Mouse (Mus musculus) neural tube, embryonic 15.5 days (tissue): Measurements from ENCODE around the gene Scarf1. TPM values are rescaled to one million over a fixed set of nuclear protein-coding genes. Genes with fewer than 3 reads are reported as not detected.

Experiments
- ATAC-seq: fragments of 200-750 bp; cut with Nextera tagmentation; 2 replicates; pipeline ENCODE4 v1.8.0; 2017; ENCODE audit warnings: mild to moderate bottlenecking, moderate TSS enrichment, moderate library complexity; ENCODE audit not compliant: low FRiP score
- H3K27ac ChIP-seq: fragments of 300-500 bp; sonication (generic); replicated peaks from 2 replicates; pipeline ENCODE4 v1.5.1; 2015; ENCODE audit warnings: mild to moderate bottlenecking, inconsistent platforms
- H3K27me3 ChIP-seq: fragments of 300-500 bp; sonication (generic); replicated peaks from 2 replicates; pipeline ENCODE4 v1.6.1; 2015; ENCODE audit warnings: inconsistent platforms
- H3K36me3 ChIP-seq: fragments of 300-500 bp; sonication (generic); 2 replicates; pipeline ENCODE4 v1.6.1; 2015; ENCODE audit warnings: inconsistent platforms
- H3K4me1 ChIP-seq: fragments of 300-500 bp; sonication (generic); 2 replicates; pipeline ENCODE4 v1.6.1; 2015; ENCODE audit warnings: inconsistent platforms
- H3K4me2 ChIP-seq: fragments of 300-500 bp; sonication (generic); 2 replicates; pipeline ENCODE4 v1.6.1; 2015; ENCODE audit warnings: inconsistent platforms, mild to moderate bottlenecking, moderate library complexity
- H3K4me3 ChIP-seq: fragments of 300-500 bp; sonication (generic); replicated peaks from 2 replicates; pipeline ENCODE4 v1.5.1; 2015; ENCODE audit warnings: mild to moderate bottlenecking, inconsistent platforms
- H3K9ac ChIP-seq: fragments of 300-500 bp; sonication (generic); replicated peaks from 2 replicates; pipeline ENCODE4 v1.6.1; 2015; ENCODE audit warnings: mild to moderate bottlenecking, inconsistent platforms
- H3K9me3 ChIP-seq: fragments of 300-500 bp; sonication (generic); replicated peaks from 2 replicates; pipeline ENCODE4 v1.6.1; 2016; ENCODE audit warnings: inconsistent platforms
- WGBS: fragments of 180-500 bp; shearing (Covaris S2); methylation state at CpG from one replicate; pipeline ENCODE4 v1.1.7; 2015; ENCODE audit warnings: mixed read lengths; 5-methylcytosine and 5-hydroxymethylcytosine counted together
- microRNA counts: library from miRNA; unstranded; fragments of <30 nt; microRNA quantifications from one replicate; lab custom pipeline; 2016
- microRNA-seq: library from miRNA; unstranded; fragments of <30 nt; microRNA quantifications from one replicate; pipeline ENCODE4, GENCODE M21; 2017
- polyA plus RNA-seq: library from polyadenylated mRNA; unstranded; fragments of >200 nt; fragmentation: Nextera tagmentation; extraction: Ambion mirVana; gene quantifications from 2 replicates; pipeline ENCODE4 v1.2.1, GENCODE M21; 2015

Gene Scarf1
- polyA plus RNA-seq, 1 experiment from 2014 or later = 3.9 TPM

- Histone ChIP-seq H3K27me3 (no peaks in the 10 kb centered on the region), H3K9me3 (no peaks in the 10 kb centered on the region), H3K4me2 (no peak overlapping the region), H3K27ac (no peak overlapping the region), H3K4me3 (no peak overlapping the region), H3K36me3 (peaks cover 61% of the 10 kb centered on the region), H3K9ac (no peak overlapping the region), H3K4me1 (peaks cover 24% of the 10 kb centered on the region)
- WGBS = 92% methylated on average over 12 of the region's 12 CpGs
- no peak for ATAC-seq
These were observed 55.6 kb downstream of the Scarf1 start for GRCm38 (mm10) chr11:75568962-75569361.

- Histone ChIP-seq H3K27ac (no peak overlapping the region), H3K4me1 (peaks cover 22% of the 10 kb centered on the region), H3K9ac (no peak overlapping the region), H3K4me3 (no peak overlapping the region), H3K27me3 (no peaks in the 10 kb centered on the region), H3K4me2 (no peak overlapping the region), H3K9me3 (no peaks in the 10 kb centered on the region), H3K36me3 (peaks cover 53% of the 10 kb centered on the region)
- no peak for ATAC-seq
- 93% methylated on average over 17 of the region's 17 CpGs for WGBS
These were observed 57.2 kb downstream of the Scarf1 start for GRCm38 (mm10) chr11:75570375-75571125.

GRCm38 (mm10) chr11:75571126-75571990 is 58.0 kb downstream of the Scarf1 start:
- no peak for ATAC-seq
- H3K9me3 ChIP-seq = no peaks in the 10 kb centered on the region
- WGBS = 70% methylated on average over 13 of the region's 14 CpGs
- no peak overlapping the region for H3K4me3 ChIP-seq
- no peak overlapping the region for H3K9ac ChIP-seq
- H3K36me3 ChIP-seq = peaks cover 45% of the 10 kb centered on the region
- H3K4me1 ChIP-seq = peaks cover 22% of the 10 kb centered on the region
- H3K27me3 ChIP-seq = no peaks in the 10 kb centered on the region
- no peak overlapping the region for H3K27ac ChIP-seq
- H3K4me2 ChIP-seq = no peak overlapping the region

GRCm38 (mm10) chr11:75572301-75572791 is 59.0 kb downstream of the Scarf1 start:
- peaks cover 22% of the 10 kb centered on the region for H3K4me1 ChIP-seq
- no peak for ATAC-seq
- 11% methylated on average over 10 of the region's 10 CpGs for WGBS
- no peaks in the 10 kb centered on the region for H3K9me3 ChIP-seq
- H3K27ac ChIP-seq = peak overlapping the region; percentile 68
- H3K4me2 ChIP-seq = no peak overlapping the region
- no peak overlapping the region for H3K4me3 ChIP-seq
- peaks cover 35% of the 10 kb centered on the region for H3K36me3 ChIP-seq
- no peaks in the 10 kb centered on the region for H3K27me3 ChIP-seq
- 0 out of 2 replicates have a peak overlapping the region, but pooled peaks have one; percentile 9 for H3K9ac ChIP-seq

- H3K4me1 ChIP-seq = peaks cover 22% of the 10 kb centered on the region
- WGBS = 10% methylated on average over 12 of the region's 12 CpGs
These were observed 59.7 kb downstream of the Scarf1 start for GRCm38 (mm10) chr11:75572854-75573650.

GRCm38 (mm10) chr11:75574378-75575123 is 61.2 kb downstream of the Scarf1 start:
- no peaks in the 10 kb centered on the region for H3K27me3 ChIP-seq
- H3K4me1 ChIP-seq = peaks cover 22% of the 10 kb centered on the region
- H3K9ac ChIP-seq = no peak overlapping the region
- H3K27ac ChIP-seq = no peak overlapping the region
- H3K9me3 ChIP-seq = no peaks in the 10 kb centered on the region
- peaks cover 15% of the 10 kb centered on the region for H3K36me3 ChIP-seq
- H3K4me2 ChIP-seq = no peak overlapping the region
- no peak for ATAC-seq
- no peak overlapping the region for H3K4me3 ChIP-seq
- 84% methylated on average over 5 of the region's 5 CpGs for WGBS

More at GRCm38 (mm10) chr11:75572854-75573650, 59.7 kb downstream of the Scarf1 start:
- Histone ChIP-seq H3K36me3 (peaks cover 30% of the 10 kb centered on the region), H3K4me2 (no peak overlapping the region; the same call in 1 of the 2 replicates), H3K9me3 (no peaks in the 10 kb centered on the region), H3K27ac (peak overlapping the region; percentile 68), H3K27me3 (no peaks in the 10 kb centered on the region), H3K4me3 (no peak overlapping the region), H3K9ac (0 out of 2 replicates have a peak overlapping the region, but pooled peaks have one; percentile 9)
- peak; percentile 89 for ATAC-seq

GRCm38 (mm10) chr11:75575560-75576123 is 62.3 kb downstream of the Scarf1 start:
- peaks cover 22% of the 10 kb centered on the region for H3K4me1 ChIP-seq
- 78% methylated on average over 9 of the region's 9 CpGs for WGBS
- ATAC-seq = no peak

More at GRCm38 (mm10) chr11:75575560-75576123, 62.3 kb downstream of the Scarf1 start:
- Histone ChIP-seq H3K36me3 (peaks cover 5% of the 10 kb centered on the region; the same call in 1 of the 2 replicates), H3K27me3 (no peaks in the 10 kb centered on the region), H3K9ac (no peak overlapping the region), H3K4me2 (no peak overlapping the region), H3K27ac (no peak overlapping the region), H3K4me3 (no peak overlapping the region), H3K9me3 (no peaks in the 10 kb centered on the region)

MicroRNAs within 50 kb of the gene (microRNA counts, 519-probe panel; counts per million panel counts)
- 3,722 counts per million, percentile 89 among the panel's probes with 10 or more counts for microRNA mmu-miR-22 (lab: Ali Mortazavi, UCI)

Small RNA genes within 50 kb of the gene (microRNA-seq; reads per million reads assigned to microRNA genes)
- gene Mir22 = 3,642 reads per million, percentile 90 among the genes with 10 or more reads in this experiment
- gene Mir3971 = not detected

Other genes with a start within 250 kb of the Scarf1 start
- gene Rpa1, start 165.2 kb upstream of the Scarf1 start, polyA plus RNA-seq = 51.3 and 71.1 TPM in 2 replicates
- 14.6 and 18.7 TPM in 2 replicates for gene Smyd4, start 165.1 kb upstream of the Scarf1 start, polyA plus RNA-seq
- 63.4 and 69.1 TPM in 2 replicates for gene Serpinf1, start 90.8 kb upstream of the Scarf1 start, polyA plus RNA-seq
- 0.33 and 1.6 TPM in 2 replicates for gene Serpinf2, start 73.9 kb upstream of the Scarf1 start, polyA plus RNA-seq
- 6.3 and 6.6 TPM in 2 replicates for gene Wdr81, start 58.8 kb upstream of the Scarf1 start, polyA plus RNA-seq
- 2.4 and 8.5 TPM in 2 replicates for gene Tlcd2, start 51.8 kb upstream of the Scarf1 start, polyA plus RNA-seq
- 43.9 and 44.3 TPM in 2 replicates for gene Prpf8, start 26.7 kb upstream of the Scarf1 start, polyA plus RNA-seq
- 2.8 and 3.1 TPM in 2 replicates for gene Rilp, start 3.4 kb upstream of the Scarf1 start, polyA plus RNA-seq
- gene Slc43a2, start 18.2 kb downstream of the Scarf1 start, polyA plus RNA-seq = 15.7 and 15.8 TPM in 2 replicates
- 113 and 117 TPM in 2 replicates for gene Pitpna, start 74.6 kb downstream of the Scarf1 start, polyA plus RNA-seq
- gene Inpp5k, start 117.4 kb downstream of the Scarf1 start, polyA plus RNA-seq = 39.0 and 39.7 TPM in 2 replicates
- 12.4 and 22.0 TPM in 2 replicates for gene Myo1c, start 137.0 kb downstream of the Scarf1 start, polyA plus RNA-seq
- 102 and 107 TPM in 2 replicates for gene Crk, start 165.7 kb downstream of the Scarf1 start, polyA plus RNA-seq
- 1,285 and 1,371 TPM in 2 replicates for gene Ywhae, start 219.3 kb downstream of the Scarf1 start, polyA plus RNA-seq